Mouse (Mus musculus): Measurements from ENCODE around the gene Dtx3. TPM values are rescaled to one million over a fixed set of nuclear protein-coding genes. Genes with fewer than 3 reads are reported as not detected.

Gene Dtx3
- polyA plus RNA-seq, 1 experiment from 2014 or later: 148 TPM

GRCm38 (mm10) chr10:127211414-127211854, 15.9 kb upstream of the Dtx3 start, which contains the start of gene Pip4k2c:
Pip4k2c (minus strand) TSS chr10:127211585.
- H3K4me3 ChIP-seq (ENCODE audit: low read depth, low read length): peak within 1 kb of the TSS; percentile 77
- peak within 1 kb of the TSS; percentile 66 for H3K9ac ChIP-seq (ENCODE audit: low read length)
- peak; percentile 89 for DNase-seq (ENCODE audit: low spot score)
- H3K27ac ChIP-seq (ENCODE audit: low read depth, low read length): no peak within 1 kb of the TSS
- ATAC-seq (ENCODE audit: insufficient read depth, low FRiP score, low TSS enrichment): peak; percentile 91
- H3K4me2 ChIP-seq (ENCODE audit: low read depth): peak within 1 kb of the TSS; percentile 89
- peaks cover 8% of the 10 kb centered on the region for H3K4me1 ChIP-seq (ENCODE audit: control insufficient read depth, insufficient read depth, low read length)
- H3K9me3 ChIP-seq (ENCODE audit: control insufficient read depth, low read length): no peaks in the 10 kb centered on the region
- 0% methylated on average over 44 of the region's 47 CpGs for WGBS
- no peaks in the 10 kb centered on the region for H3K27me3 ChIP-seq (ENCODE audit: control insufficient read depth, insufficient read depth, low read length)
- H3K36me3 ChIP-seq (ENCODE audit: control insufficient read depth, insufficient read depth, low read length): no peaks in the 10 kb centered on the region

GRCm38 (mm10) chr10:127210961-127211405, 15.5 kb upstream of the Dtx3 start:
- H3K27ac ChIP-seq (ENCODE audit: low read depth, low read length): no peak overlapping the region
- H3K27me3 ChIP-seq (ENCODE audit: control insufficient read depth, insufficient read depth, low read length): no peaks in the 10 kb centered on the region
- no peaks in the 10 kb centered on the region for H3K9me3 ChIP-seq (ENCODE audit: control insufficient read depth, low read length)
- H3K4me3 ChIP-seq (ENCODE audit: low read depth, low read length): peak overlapping the region; percentile 77
- peak; percentile 47 for DNase-seq (ENCODE audit: low spot score)
- peak overlapping the region; percentile 66 for H3K9ac ChIP-seq (ENCODE audit: low read length)
- 0% methylated on average over 25 of the region's 25 CpGs for WGBS
- peaks cover 8% of the 10 kb centered on the region for H3K4me1 ChIP-seq (ENCODE audit: control insufficient read depth, insufficient read depth, low read length)
- peak; percentile 72 for ATAC-seq (ENCODE audit: insufficient read depth, low FRiP score, low TSS enrichment)
- peak overlapping the region; percentile 89 for H3K4me2 ChIP-seq (ENCODE audit: low read depth)
- no peaks in the 10 kb centered on the region for H3K36me3 ChIP-seq (ENCODE audit: control insufficient read depth, insufficient read depth, low read length)

GRCm38 (mm10) chr10:127209928-127210570, 14.5 kb upstream of the Dtx3 start:
- no peak for ATAC-seq (ENCODE audit: insufficient read depth, low FRiP score, low TSS enrichment)
- Histone ChIP-seq H3K9ac (ENCODE audit: low read length) (peak overlapping the region; percentile 15), H3K27ac (ENCODE audit: low read depth, low read length) (no peak overlapping the region), H3K9me3 (ENCODE audit: control insufficient read depth, low read length) (no peaks in the 10 kb centered on the region), H3K4me1 (ENCODE audit: control insufficient read depth, insufficient read depth, low read length) (peaks cover 8% of the 10 kb centered on the region), H3K36me3 (ENCODE audit: control insufficient read depth, insufficient read depth, low read length) (peaks cover 2% of the 10 kb centered on the region; the same call in 1 of the 2 replicates), H3K4me3 (ENCODE audit: low read depth, low read length) (peak overlapping the region; percentile 77; the same call in 1 of the 2 replicates), H3K27me3 (ENCODE audit: control insufficient read depth, insufficient read depth, low read length) (no peaks in the 10 kb centered on the region), H3K4me2 (ENCODE audit: low read depth) (peak overlapping the region; percentile 89)
- WGBS: 88% methylated on average over 13 of the region's 13 CpGs
- DNase-seq (ENCODE audit: low spot score): no peak

GRCm38 (mm10) chr10:127208921-127209320, 13.4 kb upstream of the Dtx3 start:
- Histone ChIP-seq H3K27me3 (ENCODE audit: control insufficient read depth, insufficient read depth, low read length) (no peaks in the 10 kb centered on the region), H3K36me3 (ENCODE audit: control insufficient read depth, insufficient read depth, low read length) (peaks cover 2% of the 10 kb centered on the region; the same call in 1 of the 2 replicates), H3K27ac (ENCODE audit: low read depth, low read length) (no peak overlapping the region), H3K4me1 (ENCODE audit: control insufficient read depth, insufficient read depth, low read length) (peaks cover 8% of the 10 kb centered on the region), H3K4me3 (ENCODE audit: low read depth, low read length) (no peak overlapping the region), H3K4me2 (ENCODE audit: low read depth) (no peak overlapping the region), H3K9me3 (ENCODE audit: control insufficient read depth, low read length) (no peaks in the 10 kb centered on the region), H3K9ac (ENCODE audit: low read length) (no peak overlapping the region)
- DNase-seq (ENCODE audit: low spot score) (no peak), ATAC-seq (ENCODE audit: insufficient read depth, low FRiP score, low TSS enrichment) (no peak)
- 89% methylated on average over 4 of the region's 4 CpGs for WGBS

- H3K4me3 ChIP-seq (ENCODE audit: low read depth, low read length): no peak overlapping the region
- H3K36me3 ChIP-seq (ENCODE audit: control insufficient read depth, insufficient read depth, low read length): peaks cover 5% of the 10 kb centered on the region
- no peak overlapping the region for H3K27ac ChIP-seq (ENCODE audit: low read depth, low read length)
- no peak overlapping the region for H3K9ac ChIP-seq (ENCODE audit: low read length)
- H3K9me3 ChIP-seq (ENCODE audit: control insufficient read depth, low read length): no peaks in the 10 kb centered on the region
- ATAC-seq (ENCODE audit: insufficient read depth, low FRiP score, low TSS enrichment): no peak
- no peaks in the 10 kb centered on the region for H3K27me3 ChIP-seq (ENCODE audit: control insufficient read depth, insufficient read depth, low read length)
- H3K4me2 ChIP-seq (ENCODE audit: low read depth): no peak overlapping the region
- peaks cover 1% of the 10 kb centered on the region for H3K4me1 ChIP-seq (ENCODE audit: control insufficient read depth, insufficient read depth, low read length)
- WGBS: 94% methylated on average over 10 of the region's 10 CpGs
- no peak for DNase-seq (ENCODE audit: low spot score)
Observed at GRCm38 (mm10) chr10:127205373-127205772, 9.8 kb upstream of the Dtx3 start.

GRCm38 (mm10) chr10:127204589-127204988, 9.1 kb upstream of the Dtx3 start:
- H3K9me3 ChIP-seq (ENCODE audit: control insufficient read depth, low read length): no peaks in the 10 kb centered on the region
- H3K36me3 ChIP-seq (ENCODE audit: control insufficient read depth, insufficient read depth, low read length): peaks cover 5% of the 10 kb centered on the region
- no peaks in the 10 kb centered on the region for H3K4me1 ChIP-seq (ENCODE audit: control insufficient read depth, insufficient read depth, low read length)
- no peak overlapping the region for H3K27ac ChIP-seq (ENCODE audit: low read depth, low read length)
- ATAC-seq (ENCODE audit: insufficient read depth, low FRiP score, low TSS enrichment) (no peak), DNase-seq (ENCODE audit: low spot score) (no peak)
- no peak overlapping the region for H3K4me3 ChIP-seq (ENCODE audit: low read depth, low read length)
- H3K4me2 ChIP-seq (ENCODE audit: low read depth): no peak overlapping the region
- WGBS: 96% methylated on average over 5 of the region's 5 CpGs
- no peaks in the 10 kb centered on the region for H3K27me3 ChIP-seq (ENCODE audit: control insufficient read depth, insufficient read depth, low read length)
- H3K9ac ChIP-seq (ENCODE audit: low read length): no peak overlapping the region

- Histone ChIP-seq H3K36me3 (ENCODE audit: control insufficient read depth, insufficient read depth, low read length) (peaks cover 5% of the 10 kb centered on the region), H3K9ac (ENCODE audit: low read length) (no peak overlapping the region), H3K9me3 (ENCODE audit: control insufficient read depth, low read length) (no peaks in the 10 kb centered on the region), H3K4me2 (ENCODE audit: low read depth) (no peak overlapping the region), H3K27ac (ENCODE audit: low read depth, low read length) (no peak overlapping the region), H3K4me1 (ENCODE audit: control insufficient read depth, insufficient read depth, low read length) (no peaks in the 10 kb centered on the region), H3K4me3 (ENCODE audit: low read depth, low read length) (no peak overlapping the region), H3K27me3 (ENCODE audit: control insufficient read depth, insufficient read depth, low read length) (no peaks in the 10 kb centered on the region)
- 91% methylated on average over 3 of the region's 3 CpGs for WGBS
- DNase-seq (ENCODE audit: low spot score) (no peak), ATAC-seq (ENCODE audit: insufficient read depth, low FRiP score, low TSS enrichment) (no peak)
Observed at GRCm38 (mm10) chr10:127203106-127203505, 7.6 kb upstream of the Dtx3 start.

GRCm38 (mm10) chr10:127200279-127200678, 4.8 kb upstream of the Dtx3 start:
- Histone ChIP-seq H3K9me3 (ENCODE audit: control insufficient read depth, low read length) (no peaks in the 10 kb centered on the region), H3K36me3 (ENCODE audit: control insufficient read depth, insufficient read depth, low read length) (peaks cover 2% of the 10 kb centered on the region), H3K4me1 (ENCODE audit: control insufficient read depth, insufficient read depth, low read length) (peaks cover 15% of the 10 kb centered on the region), H3K4me3 (ENCODE audit: low read depth, low read length) (no peak overlapping the region), H3K4me2 (ENCODE audit: low read depth) (no peak overlapping the region), H3K9ac (ENCODE audit: low read length) (no peak overlapping the region), H3K27me3 (ENCODE audit: control insufficient read depth, insufficient read depth, low read length) (no peaks in the 10 kb centered on the region), H3K27ac (ENCODE audit: low read depth, low read length) (no peak overlapping the region)
- ATAC-seq (ENCODE audit: insufficient read depth, low FRiP score, low TSS enrichment) (no peak), DNase-seq (ENCODE audit: low spot score) (no peak)
- 87% methylated on average over 8 of the region's 8 CpGs for WGBS

GRCm38 (mm10) chr10:127199474-127199873, 3.9 kb upstream of the Dtx3 start:
- no peaks in the 10 kb centered on the region for H3K9me3 ChIP-seq (ENCODE audit: control insufficient read depth, low read length)
- H3K4me1 ChIP-seq (ENCODE audit: control insufficient read depth, insufficient read depth, low read length): peaks cover 19% of the 10 kb centered on the region
- H3K4me3 ChIP-seq (ENCODE audit: low read depth, low read length): no peak overlapping the region
- no peaks in the 10 kb centered on the region for H3K27me3 ChIP-seq (ENCODE audit: control insufficient read depth, insufficient read depth, low read length)
- no peak overlapping the region for H3K9ac ChIP-seq (ENCODE audit: low read length)
- H3K27ac ChIP-seq (ENCODE audit: low read depth, low read length): no peak overlapping the region
- H3K4me2 ChIP-seq (ENCODE audit: low read depth): no peak overlapping the region
- peaks cover 2% of the 10 kb centered on the region; the same call in 1 of the 2 replicates for H3K36me3 ChIP-seq (ENCODE audit: control insufficient read depth, insufficient read depth, low read length)
- 85% methylated on average over 11 of the region's 11 CpGs for WGBS
- no peak for ATAC-seq (ENCODE audit: insufficient read depth, low FRiP score, low TSS enrichment)
- DNase-seq (ENCODE audit: low spot score): no peak
